Mouse (Mus musculus) liver, adult 2 months (tissue): ENCODE measurements around the gene Skint6. TPM values are rescaled to one million over a fixed set of nuclear protein-coding genes. Genes with fewer than 3 reads are reported as not detected.

Source experiments
- DNase-seq: peaks from one replicate; pipeline ENCODE4 v3.0.0-alpha.2; 2011; ENCODE audit warnings: low read depth, low spot score; ENCODE audit errors: extremely low read depth
- H3K27ac ChIP-seq: fragments of 200-500 bp; replicated peaks from 2 replicates; pipeline ENCODE4 v1.5.1; 2012; ENCODE audit warnings: low read depth, mild to moderate bottlenecking, control low read depth, inconsistent platforms, low read length; ENCODE audit not compliant: insufficient read depth
- H3K27me3 ChIP-seq: fragments of 200-500 bp; 2 replicates; pipeline ENCODE4 v1.6.1; 2012; ENCODE audit warnings: mild to moderate bottlenecking, moderate library complexity, low read length, inconsistent platforms; ENCODE audit not compliant: control insufficient read depth, insufficient read depth
- H3K36me3 ChIP-seq: fragments of 200-500 bp; 2 replicates; pipeline ENCODE4 v1.6.1; 2012; ENCODE audit warnings: low read length, inconsistent platforms; ENCODE audit not compliant: control insufficient read depth, insufficient read depth
- H3K4me1 ChIP-seq: fragments of 200-500 bp; 2 replicates; pipeline ENCODE4 v1.6.1; 2011; ENCODE audit warnings: low read length; ENCODE audit not compliant: control insufficient read depth, insufficient read depth
- H3K4me3 ChIP-seq: fragments of 200-500 bp; 2 replicates; pipeline ENCODE4 v1.5.1; 2011; ENCODE audit warnings: low read depth, mild to moderate bottlenecking, control low read depth, low read length, moderate library complexity; ENCODE audit not compliant: insufficient read depth
- H3K79me2 ChIP-seq: fragments of 200-500 bp; 2 replicates; pipeline ENCODE4 v1.6.1; 2012; ENCODE audit warnings: inconsistent platforms, mild to moderate bottlenecking, low read length, moderate library complexity; ENCODE audit not compliant: control insufficient read depth, insufficient read depth
- H3K9ac ChIP-seq: fragments of 200-500 bp; 2 replicates; pipeline ENCODE4 v1.6.1; 2012; ENCODE audit warnings: low read depth, mild to moderate bottlenecking, control low read depth, inconsistent platforms, low read length
- CTCF ChIP-seq: fragments of 200-500 bp; IDR thresholded peaks from 2 replicates; pipeline ENCODE4 v1.5.1; 2011; ENCODE audit warnings: low read depth, low read length, control low read depth
- POLR2A ChIP-seq: fragments of 200-500 bp; IDR thresholded peaks from 2 replicates; pipeline ENCODE4 v1.6.1; 2011; ENCODE audit warnings: low read length, control low read depth; ENCODE audit not compliant: insufficient read depth; ENCODE audit errors: extremely low read depth
- WGBS: fragments of 180-500 bp; shearing (Covaris S2); methylation state at CpG from one replicate; pipeline ENCODE4 v1.1.7; 2018; 5-methylcytosine and 5-hydroxymethylcytosine counted together
- polyA plus RNA-seq: library from polyadenylated mRNA; depleted of rRNA; stranded (reverse); fragments of >200 nt; gene quantifications from 2 replicates; pipeline ENCODE4 v1.2.3, GENCODE M21; 2012
- total RNA-seq: library from RNA; depleted of rRNA; stranded (reverse); fragments of >200 nt; gene quantifications from 2 replicates; pipeline ENCODE4 v1.2.3, GENCODE M21; 2014

The Skint6 gene
- total and polyA plus RNA-seq, 2 experiments: not detected

DNA sequence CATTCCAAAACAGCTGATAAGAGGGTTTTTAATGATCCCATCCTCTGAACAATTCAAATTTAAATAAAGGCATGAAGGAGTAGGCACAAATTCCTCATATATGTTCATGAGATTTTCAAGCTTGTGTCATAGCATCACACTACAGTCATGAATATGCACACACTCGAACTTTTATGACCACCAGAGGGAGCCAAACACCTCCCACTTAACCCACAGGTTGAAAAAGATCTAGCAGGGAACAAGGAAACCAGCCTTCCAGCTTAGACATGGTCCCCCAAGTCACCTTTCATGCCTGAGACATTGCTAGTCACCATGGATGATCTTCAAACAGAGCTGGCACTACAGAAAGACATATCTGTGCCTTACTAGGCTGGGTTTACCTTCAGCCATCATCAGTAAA is 496.1 kb downstream of the Skint6 start:
- Histone ChIP-seq H3K27me3 (no peaks in the 10 kb centered on the region), H3K9ac (no peak overlapping the region), H3K79me2 (no peaks in the 10 kb centered on the region), H3K27ac (no peak overlapping the region), H3K4me3 (no peak overlapping the region), H3K36me3 (no peaks in the 10 kb centered on the region), H3K4me1 (no peaks in the 10 kb centered on the region)
- TF ChIP-seq CTCF (peak; percentile 31), POLR2A (no peak)
- DNase-seq: peak; percentile 26
- WGBS: 0% methylated on average over 1 of the region's 1 CpGs

DNA sequence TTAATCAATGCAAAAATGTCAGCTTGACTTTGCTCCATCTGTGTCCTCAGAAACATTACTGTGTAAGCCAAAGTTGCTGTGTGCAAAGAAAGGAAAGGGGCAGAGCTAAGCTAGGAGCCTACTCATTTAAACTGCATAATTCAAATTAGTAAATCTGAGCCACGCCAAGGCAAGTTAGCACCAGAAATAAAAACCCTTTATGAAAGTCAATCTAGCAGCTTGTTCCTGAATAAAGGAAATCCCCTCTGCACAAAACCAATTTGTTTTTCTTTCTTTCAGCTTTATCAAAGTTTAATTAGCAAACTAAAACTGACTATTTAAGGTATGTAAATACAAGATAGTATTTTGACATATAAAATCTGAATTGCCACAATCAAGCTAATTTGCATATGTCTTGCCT is 512.0 kb downstream of the Skint6 start, which contains the start of gene Skint10:
Gene Skint10, minus strand, starts transcription at position 101 of the 400 bp plus-strand sequence.
- H3K27ac ChIP-seq: no peak within 1 kb of the TSS
- no peak within 1 kb of the TSS for H3K4me3 ChIP-seq
- H3K79me2 ChIP-seq: no peaks in the 10 kb centered on the region
- no peaks in the 10 kb centered on the region for H3K36me3 ChIP-seq
- H3K4me1 ChIP-seq: no peaks in the 10 kb centered on the region
- no peak within 1 kb of the TSS for H3K9ac ChIP-seq
- no peak for DNase-seq
- no peaks in the 10 kb centered on the region for H3K27me3 ChIP-seq
- WGBS: 73% methylated on average over 1 of the region's 1 CpGs
- TF ChIP-seq CTCF (no peak), POLR2A (no peak)
